Mouse (Mus musculus): Measurements from ENCODE around the gene Cachd1. TPM values are rescaled to one million over a fixed set of nuclear protein-coding genes. Genes with fewer than 3 reads are reported as not detected.

The Cachd1 gene
- polyA plus RNA-seq, 1 experiment from 2014 or later = 31.1 TPM

- Histone ChIP-seq H3K27me3 (ENCODE audit: control insufficient read depth, insufficient read depth, low read depth, low read length) (no peaks in the 10 kb centered on the region), H3K27ac (ENCODE audit: low read length) (no peak overlapping the region), H3K4me2 (ENCODE audit: low read length) (no peak overlapping the region), H3K9ac (ENCODE audit: low read depth, low read length) (no peak overlapping the region), H3K4me3 (ENCODE audit: low read depth, low read length) (no peak overlapping the region), H3K4me1 (ENCODE audit: control insufficient read depth, insufficient read depth, low read length) (peaks cover 17% of the 10 kb centered on the region), H3K9me3 (replicated peaks; ENCODE audit: control insufficient read depth, low read length, poor library complexity, severe bottlenecking) (no peaks in the 10 kb centered on the region), H3K36me3 (ENCODE audit: control insufficient read depth, insufficient read depth, low read length) (peaks cover 3% of the 10 kb centered on the region; the same call in 1 of the 2 replicates)
- no peak for ATAC-seq
- WGBS = 90% methylated on average over 1 of the region's 1 CpGs
Measured at GRCm38 (mm10) chr4:100917511-100917910, 141.0 kb downstream of the Cachd1 start.

GRCm38 (mm10) chr4:100920413-100920812 lies 143.9 kb downstream of the Cachd1 start:
- Histone ChIP-seq H3K27me3 (ENCODE audit: control insufficient read depth, insufficient read depth, low read depth, low read length) (no peaks in the 10 kb centered on the region), H3K9me3 (replicated peaks; ENCODE audit: control insufficient read depth, low read length, poor library complexity, severe bottlenecking) (no peaks in the 10 kb centered on the region), H3K36me3 (ENCODE audit: control insufficient read depth, insufficient read depth, low read length) (peaks cover 3% of the 10 kb centered on the region; the same call in 1 of the 2 replicates), H3K9ac (ENCODE audit: low read depth, low read length) (no peak overlapping the region), H3K27ac (ENCODE audit: low read length) (no peak overlapping the region), H3K4me2 (ENCODE audit: low read length) (no peak overlapping the region), H3K4me1 (ENCODE audit: control insufficient read depth, insufficient read depth, low read length) (peaks cover 6% of the 10 kb centered on the region), H3K4me3 (ENCODE audit: low read depth, low read length) (no peak overlapping the region)
- 64% methylated on average over 1 of the region's 1 CpGs for WGBS
- ATAC-seq = peak; percentile 49; the same call in 1 of the 2 replicates

- no peak overlapping the region for H3K27ac ChIP-seq (ENCODE audit: low read length)
- ATAC-seq = no peak
- peaks cover 3% of the 10 kb centered on the region; the same call in 1 of the 2 replicates for H3K36me3 ChIP-seq (ENCODE audit: control insufficient read depth, insufficient read depth, low read length)
- no peaks in the 10 kb centered on the region for H3K27me3 ChIP-seq (ENCODE audit: control insufficient read depth, insufficient read depth, low read depth, low read length)
- H3K4me1 ChIP-seq (ENCODE audit: control insufficient read depth, insufficient read depth, low read length) = peaks cover 6% of the 10 kb centered on the region
- H3K4me2 ChIP-seq (ENCODE audit: low read length) = no peak overlapping the region
- H3K4me3 ChIP-seq (ENCODE audit: low read depth, low read length) = no peak overlapping the region
- no peak overlapping the region for H3K9ac ChIP-seq (ENCODE audit: low read depth, low read length)
- no peaks in the 10 kb centered on the region for H3K9me3 ChIP-seq (replicated peaks; ENCODE audit: control insufficient read depth, low read length, poor library complexity, severe bottlenecking)
- WGBS = 81% methylated on average over 11 of the region's 11 CpGs
Measured at GRCm38 (mm10) chr4:100922816-100923554, 146.5 kb downstream of the Cachd1 start.

- Histone ChIP-seq H3K36me3 (ENCODE audit: control insufficient read depth, insufficient read depth, low read length) (no peaks in the 10 kb centered on the region; the same call in 1 of the 2 replicates), H3K27me3 (ENCODE audit: control insufficient read depth, insufficient read depth, low read depth, low read length) (no peaks in the 10 kb centered on the region), H3K4me2 (ENCODE audit: low read length) (no peak overlapping the region), H3K4me1 (ENCODE audit: control insufficient read depth, insufficient read depth, low read length) (peaks cover 6% of the 10 kb centered on the region), H3K9ac (ENCODE audit: low read depth, low read length) (no peak overlapping the region), H3K4me3 (ENCODE audit: low read depth, low read length) (no peak overlapping the region), H3K27ac (ENCODE audit: low read length) (no peak overlapping the region), H3K9me3 (replicated peaks; ENCODE audit: control insufficient read depth, low read length, poor library complexity, severe bottlenecking) (no peaks in the 10 kb centered on the region)
- no peak for ATAC-seq
- WGBS = 65% methylated on average over 6 of the region's 6 CpGs
Measured at GRCm38 (mm10) chr4:100923598-100923997, 147.1 kb downstream of the Cachd1 start.

GRCm38 (mm10) chr4:100924276-100924675 lies 147.8 kb downstream of the Cachd1 start:
- Histone ChIP-seq H3K36me3 (ENCODE audit: control insufficient read depth, insufficient read depth, low read length) (no peaks in the 10 kb centered on the region; the same call in 1 of the 2 replicates), H3K9me3 (replicated peaks; ENCODE audit: control insufficient read depth, low read length, poor library complexity, severe bottlenecking) (no peaks in the 10 kb centered on the region), H3K4me1 (ENCODE audit: control insufficient read depth, insufficient read depth, low read length) (peaks cover 6% of the 10 kb centered on the region), H3K27ac (ENCODE audit: low read length) (no peak overlapping the region), H3K9ac (ENCODE audit: low read depth, low read length) (no peak overlapping the region), H3K27me3 (ENCODE audit: control insufficient read depth, insufficient read depth, low read depth, low read length) (no peaks in the 10 kb centered on the region), H3K4me3 (ENCODE audit: low read depth, low read length) (no peak overlapping the region), H3K4me2 (ENCODE audit: low read length) (no peak overlapping the region)
- ATAC-seq = no peak
- WGBS = 79% methylated on average over 4 of the region's 4 CpGs

GRCm38 (mm10) chr4:100925153-100925552 lies 148.7 kb downstream of the Cachd1 start:
- no peak overlapping the region for H3K27ac ChIP-seq (ENCODE audit: low read length)
- no peaks in the 10 kb centered on the region for H3K9me3 ChIP-seq (replicated peaks; ENCODE audit: control insufficient read depth, low read length, poor library complexity, severe bottlenecking)
- H3K9ac ChIP-seq (ENCODE audit: low read depth, low read length) = no peak overlapping the region
- ATAC-seq = no peak
- no peaks in the 10 kb centered on the region for H3K36me3 ChIP-seq (ENCODE audit: control insufficient read depth, insufficient read depth, low read length)
- H3K4me1 ChIP-seq (ENCODE audit: control insufficient read depth, insufficient read depth, low read length) = peaks cover 6% of the 10 kb centered on the region
- WGBS = 96% methylated on average over 1 of the region's 1 CpGs
- no peak overlapping the region for H3K4me3 ChIP-seq (ENCODE audit: low read depth, low read length)
- H3K4me2 ChIP-seq (ENCODE audit: low read length) = no peak overlapping the region
- no peaks in the 10 kb centered on the region for H3K27me3 ChIP-seq (ENCODE audit: control insufficient read depth, insufficient read depth, low read depth, low read length)

GRCm38 (mm10) chr4:100926608-100927007 lies 150.1 kb downstream of the Cachd1 start:
- Histone ChIP-seq H3K9ac (ENCODE audit: low read depth, low read length) (no peak overlapping the region), H3K4me2 (ENCODE audit: low read length) (no peak overlapping the region), H3K9me3 (replicated peaks; ENCODE audit: control insufficient read depth, low read length, poor library complexity, severe bottlenecking) (no peaks in the 10 kb centered on the region), H3K4me3 (ENCODE audit: low read depth, low read length) (no peak overlapping the region), H3K4me1 (ENCODE audit: control insufficient read depth, insufficient read depth, low read length) (peaks cover 4% of the 10 kb centered on the region), H3K27me3 (ENCODE audit: control insufficient read depth, insufficient read depth, low read depth, low read length) (no peaks in the 10 kb centered on the region), H3K27ac (ENCODE audit: low read length) (no peak overlapping the region), H3K36me3 (ENCODE audit: control insufficient read depth, insufficient read depth, low read length) (no peaks in the 10 kb centered on the region)
- 85% methylated on average over 3 of the region's 3 CpGs for WGBS
- ATAC-seq = no peak

- Histone ChIP-seq H3K27ac (ENCODE audit: low read length) (no peak overlapping the region), H3K9ac (ENCODE audit: low read depth, low read length) (no peak overlapping the region), H3K9me3 (replicated peaks; ENCODE audit: control insufficient read depth, low read length, poor library complexity, severe bottlenecking) (no peaks in the 10 kb centered on the region), H3K4me1 (ENCODE audit: control insufficient read depth, insufficient read depth, low read length) (peaks cover 4% of the 10 kb centered on the region), H3K36me3 (ENCODE audit: control insufficient read depth, insufficient read depth, low read length) (no peaks in the 10 kb centered on the region), H3K4me3 (ENCODE audit: low read depth, low read length) (no peak overlapping the region), H3K27me3 (ENCODE audit: control insufficient read depth, insufficient read depth, low read depth, low read length) (no peaks in the 10 kb centered on the region), H3K4me2 (ENCODE audit: low read length) (no peak overlapping the region)
- WGBS = 77% methylated on average over 2 of the region's 2 CpGs
- no peak for ATAC-seq
Measured at GRCm38 (mm10) chr4:100927059-100927458, 150.6 kb downstream of the Cachd1 start.

- WGBS = 69% methylated on average over 7 of the region's 7 CpGs
- no peak overlapping the region for H3K27ac ChIP-seq (ENCODE audit: low read length)
- H3K9me3 ChIP-seq (replicated peaks; ENCODE audit: control insufficient read depth, low read length, poor library complexity, severe bottlenecking) = no peaks in the 10 kb centered on the region
- no peak overlapping the region for H3K9ac ChIP-seq (ENCODE audit: low read depth, low read length)
- peaks cover 12% of the 10 kb centered on the region for H3K4me1 ChIP-seq (ENCODE audit: control insufficient read depth, insufficient read depth, low read length)
- no peaks in the 10 kb centered on the region for H3K36me3 ChIP-seq (ENCODE audit: control insufficient read depth, insufficient read depth, low read length)
- H3K27me3 ChIP-seq (ENCODE audit: control insufficient read depth, insufficient read depth, low read depth, low read length) = no peaks in the 10 kb centered on the region
- H3K4me2 ChIP-seq (ENCODE audit: low read length) = no peak overlapping the region
- H3K4me3 ChIP-seq (ENCODE audit: low read depth, low read length) = no peak overlapping the region
- ATAC-seq = no peak
Measured at GRCm38 (mm10) chr4:100943689-100944088, 167.2 kb downstream of the Cachd1 start.
